Mouse (Mus musculus) forebrain, embryonic 11.5 days (tissue): ENCODE data around the gene Vps54. TPM values are rescaled to one million over a fixed set of nuclear protein-coding genes. Genes with fewer than 3 reads are reported as not detected.

ENCODE experiments used
- ATAC-seq: fragments of 200-750 bp; cut with Nextera tagmentation; replicated peaks from 2 replicates; pipeline ENCODE4 v1.8.0; 2017; ENCODE audit warnings: moderate TSS enrichment; ENCODE audit not compliant: low FRiP score
- DNase-seq: peaks from one replicate; pipeline ENCODE4 v3.0.0-alpha.2; 2017; ENCODE audit warnings: low spot score
- H3K27ac ChIP-seq: fragments of 300-500 bp; sonication (generic); 2 replicates; pipeline ENCODE4 v1.5.1; 2014; ENCODE audit warnings: low read depth, low read length
- H3K27me3 ChIP-seq: fragments of 300-500 bp; sonication (generic); 2 replicates; pipeline ENCODE4 v1.6.1; 2014; ENCODE audit warnings: mild to moderate bottlenecking, low read length, mixed read lengths; ENCODE audit not compliant: control insufficient read depth, insufficient read depth
- H3K36me3 ChIP-seq: fragments of 300-500 bp; sonication (generic); 2 replicates; pipeline ENCODE4 v1.6.1; 2014; ENCODE audit warnings: mild to moderate bottlenecking, low read length, moderate library complexity, mixed read lengths; ENCODE audit not compliant: control insufficient read depth, insufficient read depth
- H3K4me1 ChIP-seq: fragments of 300-500 bp; sonication (generic); replicated peaks from 2 replicates; pipeline ENCODE4 v1.6.1; 2014; ENCODE audit warnings: low read length, mixed read lengths; ENCODE audit not compliant: control insufficient read depth, insufficient read depth
- H3K4me2 ChIP-seq: fragments of 300-500 bp; sonication (generic); 2 replicates; pipeline ENCODE4 v1.6.1; 2014; ENCODE audit warnings: low read depth, mild to moderate bottlenecking, low read length, moderate library complexity, mixed read lengths; ENCODE audit not compliant: severe bottlenecking
- H3K4me3 ChIP-seq: fragments of 300-500 bp; sonication (generic); 2 replicates; pipeline ENCODE4 v1.5.1; 2014; ENCODE audit warnings: low read depth, low read length
- H3K9ac ChIP-seq: fragments of 300-500 bp; sonication (generic); 2 replicates; pipeline ENCODE4 v1.6.1; 2014; ENCODE audit warnings: low read length
- H3K9me3 ChIP-seq: fragments of 300-500 bp; sonication (generic); 2 replicates; pipeline ENCODE4 v1.6.1; 2016; ENCODE audit warnings: low read length, mixed read lengths; ENCODE audit not compliant: control insufficient read depth
- whole genome bisulfite sequencing: fragments of 180-500 bp; shearing (Covaris S2); extraction: QIAGEN DNeasy Blood & Tissue Kit; methylation state at CpG from one replicate; pipeline ENCODE4 v1.1.7; 2014; 5-methylcytosine and 5-hydroxymethylcytosine counted together
- polyA plus RNA-seq: library from polyadenylated mRNA; unstranded; fragments of >200 nt; fragmentation: Nextera tagmentation; extraction: Ambion mirVana; gene quantifications from 2 replicates; pipeline ENCODE4 v1.2.1, GENCODE M21; 2014

The Vps54 gene
- polyA plus RNA-seq, 1 experiment from 2014 or later: 17.3 TPM

- 91% methylated on average over 9 of the region's 9 CpGs for WGBS
Observed at GRCm38 (mm10) chr11:21313922-21314657, 75.0 kb downstream of the Vps54 start.

DNA sequence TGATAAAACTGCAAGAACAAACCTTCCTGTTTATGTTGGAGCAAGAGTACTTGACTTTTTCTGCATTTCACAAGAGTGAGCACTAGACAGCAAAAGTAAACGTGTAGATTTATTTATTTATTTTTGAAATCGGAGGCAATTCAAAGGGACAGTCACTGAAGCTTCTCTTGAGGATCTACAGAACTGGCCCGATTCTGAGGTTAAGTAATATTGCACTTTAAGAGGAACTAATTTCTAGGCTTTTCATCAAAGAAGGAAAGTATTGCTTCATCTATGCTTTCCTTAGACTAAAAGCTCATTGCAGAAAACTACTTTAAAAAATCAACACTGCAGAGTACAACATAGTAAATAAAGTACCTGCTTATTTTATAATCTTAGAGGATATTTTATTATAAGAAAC, 82.5 kb downstream of the Vps54 start:
- no peaks in the 10 kb centered on the region for H3K27me3 ChIP-seq
- 85% methylated on average over 3 of the region's 3 CpGs for WGBS
- H3K9ac ChIP-seq: no peak overlapping the region
- H3K4me3 ChIP-seq: no peak overlapping the region
- ATAC-seq (no peak), DNase-seq (no peak)
- no peak overlapping the region for H3K27ac ChIP-seq
- H3K36me3 ChIP-seq: no peaks in the 10 kb centered on the region; the same call in 1 of the 2 replicates
- no peaks in the 10 kb centered on the region for H3K4me1 ChIP-seq
- no peaks in the 10 kb centered on the region for H3K9me3 ChIP-seq
- H3K4me2 ChIP-seq: no peak overlapping the region

More at GRCm38 (mm10) chr11:21313922-21314657, 75.0 kb downstream of the Vps54 start:
- no peak overlapping the region for H3K9ac ChIP-seq
- H3K4me1 ChIP-seq: no peaks in the 10 kb centered on the region
- no peaks in the 10 kb centered on the region for H3K36me3 ChIP-seq
- no peak overlapping the region for H3K27ac ChIP-seq
- ATAC-seq (no peak), DNase-seq (no peak)
- no peaks in the 10 kb centered on the region for H3K27me3 ChIP-seq
- no peak overlapping the region for H3K4me3 ChIP-seq
- H3K4me2 ChIP-seq: no peak overlapping the region
- H3K9me3 ChIP-seq: no peaks in the 10 kb centered on the region

GRCm38 (mm10) chr11:21322349-21322748, 83.3 kb downstream of the Vps54 start:
- 89% methylated on average over 3 of the region's 3 CpGs for WGBS
- Histone ChIP-seq H3K27ac (no peak overlapping the region), H3K4me1 (no peaks in the 10 kb centered on the region), H3K9me3 (no peaks in the 10 kb centered on the region), H3K4me2 (no peak overlapping the region), H3K4me3 (no peak overlapping the region), H3K9ac (no peak overlapping the region), H3K27me3 (no peaks in the 10 kb centered on the region), H3K36me3 (no peaks in the 10 kb centered on the region; the same call in 1 of the 2 replicates)
- no peak for ATAC-seq
- DNase-seq: no peak

DNA sequence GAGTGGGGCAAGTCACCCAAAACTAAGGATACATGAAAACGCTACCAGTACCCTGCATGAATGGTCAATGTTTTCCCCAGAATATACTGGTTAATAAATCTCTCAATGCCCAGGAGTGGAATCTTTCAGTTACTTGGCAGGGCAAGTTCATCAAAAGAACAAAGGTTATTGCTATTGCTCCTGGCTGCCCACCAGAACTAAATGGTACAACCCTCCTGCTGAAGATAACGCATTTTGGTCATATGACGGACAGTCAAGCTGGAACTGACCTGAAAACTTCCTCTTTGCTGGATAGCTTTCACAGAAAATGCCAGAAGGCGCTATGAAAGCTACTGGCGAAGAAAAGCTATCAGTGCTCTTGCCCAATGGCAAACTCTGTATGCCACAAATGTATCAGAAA, 86.7 kb downstream of the Vps54 start:
- 92% methylated on average over 5 of the region's 5 CpGs for WGBS
- no peak overlapping the region for H3K9ac ChIP-seq
- DNase-seq (no peak), ATAC-seq (no peak)
- H3K4me2 ChIP-seq: no peak overlapping the region
- H3K4me1 ChIP-seq: no peaks in the 10 kb centered on the region
- H3K27me3 ChIP-seq: no peaks in the 10 kb centered on the region
- H3K36me3 ChIP-seq: no peaks in the 10 kb centered on the region; the same call in 1 of the 2 replicates
- H3K27ac ChIP-seq: no peak overlapping the region
- H3K9me3 ChIP-seq: no peaks in the 10 kb centered on the region
- H3K4me3 ChIP-seq: no peak overlapping the region

DNA sequence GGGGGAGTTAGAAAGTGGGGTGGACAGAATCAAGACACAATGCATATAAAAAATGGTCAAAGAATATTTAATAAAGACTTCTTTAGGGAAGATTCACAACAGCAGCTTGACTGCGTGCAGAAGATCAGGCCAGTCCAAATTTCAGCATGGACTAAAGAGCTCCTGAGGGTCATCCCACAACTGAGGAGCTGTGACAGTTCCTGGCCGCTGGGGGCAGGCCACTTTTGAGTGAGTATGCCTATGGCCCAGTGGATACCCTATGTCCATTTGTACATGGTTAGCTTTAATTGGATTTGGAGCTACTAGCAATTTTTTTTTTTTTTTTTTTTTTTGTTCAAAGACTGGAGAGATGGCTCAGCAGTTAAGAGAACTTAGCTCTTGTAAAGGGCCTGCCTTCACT, 87.7 kb downstream of the Vps54 start:
- Histone ChIP-seq H3K9me3 (no peaks in the 10 kb centered on the region), H3K4me1 (no peaks in the 10 kb centered on the region), H3K4me2 (no peak overlapping the region), H3K27me3 (no peaks in the 10 kb centered on the region), H3K36me3 (no peaks in the 10 kb centered on the region; the same call in 1 of the 2 replicates), H3K27ac (no peak overlapping the region), H3K4me3 (no peak overlapping the region), H3K9ac (no peak overlapping the region)
- 64% methylated on average over 2 of the region's 2 CpGs for WGBS
- ATAC-seq (no peak), DNase-seq (no peak)

GRCm38 (mm10) chr11:21327486-21327885, 88.4 kb downstream of the Vps54 start:
- 90% methylated on average over 5 of the region's 5 CpGs for WGBS
- Histone ChIP-seq H3K4me2 (no peak overlapping the region), H3K27me3 (no peaks in the 10 kb centered on the region), H3K36me3 (no peaks in the 10 kb centered on the region; the same call in 1 of the 2 replicates), H3K4me3 (no peak overlapping the region), H3K27ac (no peak overlapping the region), H3K9me3 (no peaks in the 10 kb centered on the region), H3K4me1 (no peaks in the 10 kb centered on the region), H3K9ac (no peak overlapping the region)
- DNase-seq (no peak), ATAC-seq (no peak)

- Histone ChIP-seq H3K36me3 (no peaks in the 10 kb centered on the region; the same call in 1 of the 2 replicates), H3K4me2 (no peak overlapping the region), H3K27me3 (no peaks in the 10 kb centered on the region), H3K4me1 (no peaks in the 10 kb centered on the region), H3K4me3 (no peak overlapping the region), H3K9me3 (no peaks in the 10 kb centered on the region), H3K27ac (no peak overlapping the region), H3K9ac (no peak overlapping the region)
- ATAC-seq (no peak), DNase-seq (no peak)
- WGBS: 92% methylated on average over 5 of the region's 5 CpGs
Observed at GRCm38 (mm10) chr11:21328141-21328540, 89.1 kb downstream of the Vps54 start.

DNA sequence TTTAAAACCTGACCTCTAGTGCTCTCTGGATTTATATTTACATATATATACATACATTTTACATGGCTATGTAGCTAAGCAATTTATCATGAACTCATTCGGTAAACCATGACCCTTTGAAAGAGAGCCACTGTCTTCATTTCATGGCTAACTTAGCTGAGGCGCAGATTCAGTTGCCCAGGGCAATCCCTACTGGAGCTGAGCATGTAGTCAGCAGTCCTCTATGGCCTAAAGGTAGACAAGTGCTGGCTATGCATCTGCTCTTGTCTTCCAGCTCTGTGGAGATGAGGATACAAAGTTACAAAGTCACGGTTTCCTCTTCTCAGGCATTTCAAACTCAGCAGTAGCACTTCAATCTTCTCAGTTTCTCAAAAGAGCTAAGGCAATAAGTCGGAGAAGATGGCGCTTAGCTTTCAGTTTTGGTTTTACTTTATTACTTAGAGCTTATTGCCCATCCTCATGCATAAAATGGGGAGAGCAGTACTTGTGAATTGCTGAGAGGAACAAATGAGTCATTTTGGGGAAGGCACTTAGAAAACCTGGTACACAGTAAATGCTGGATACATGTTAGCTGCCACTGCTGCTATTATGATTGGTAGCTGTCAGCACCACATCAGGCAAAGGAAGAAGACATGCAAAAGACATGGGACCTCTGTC, 93.7 kb downstream of the Vps54 start:
- H3K27me3 ChIP-seq: no peaks in the 10 kb centered on the region
- no peaks in the 10 kb centered on the region; the same call in 1 of the 2 replicates for H3K36me3 ChIP-seq
- H3K4me2 ChIP-seq: no peak overlapping the region
- DNase-seq (no peak), ATAC-seq (no peak)
- 93% methylated on average over 5 of the region's 5 CpGs for WGBS
- no peak overlapping the region for H3K4me3 ChIP-seq
- no peaks in the 10 kb centered on the region for H3K9me3 ChIP-seq
- no peak overlapping the region for H3K27ac ChIP-seq
- no peaks in the 10 kb centered on the region for H3K4me1 ChIP-seq
- H3K9ac ChIP-seq: no peak overlapping the region
